Mouse (Mus musculus): ENCODE measurements around the gene Mblac2.

The Mblac2 gene

DNA sequence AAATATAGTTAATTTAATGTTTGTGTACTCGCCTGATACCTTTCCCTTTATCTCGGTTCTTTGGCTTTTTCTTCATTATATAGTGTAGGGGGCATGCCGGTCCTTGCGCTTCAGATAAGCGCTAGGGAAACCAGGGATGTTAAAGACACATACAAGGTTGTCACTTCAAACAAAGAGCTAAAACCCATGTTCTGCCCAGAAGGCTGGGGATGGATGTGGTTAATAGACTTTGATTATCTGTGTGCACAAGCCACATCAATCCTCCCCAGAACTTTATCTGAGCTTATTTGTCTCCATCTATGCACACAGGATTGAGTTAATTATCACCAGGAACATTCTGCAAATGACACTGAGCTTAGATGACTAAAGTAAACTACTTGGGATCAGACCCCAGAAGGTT is 25.5 kb downstream of the Mblac2 start:
- DNase-seq (ENCODE audit: low spot score), result no peak

DNA sequence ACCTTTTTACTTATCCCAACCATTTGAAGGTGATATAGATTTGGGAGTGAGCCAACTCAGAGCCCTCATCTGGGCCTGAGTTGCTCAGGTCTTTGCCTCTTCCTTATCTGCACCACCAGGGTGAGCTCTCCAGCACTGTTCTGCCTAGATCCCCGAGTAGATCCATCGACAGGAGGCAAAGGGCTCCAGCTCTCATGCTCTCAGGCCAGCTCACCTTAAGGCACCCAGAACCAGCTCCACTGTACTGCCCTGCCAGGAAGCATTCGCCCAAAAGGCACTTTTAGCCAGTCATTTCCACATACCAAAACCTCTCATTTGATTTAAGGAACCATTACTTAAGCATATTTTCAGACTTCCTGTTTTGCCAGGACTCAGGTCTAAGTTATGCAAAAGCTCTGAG is 29.8 kb downstream of the Mblac2 start:
- DNase-seq (ENCODE audit: low spot score), result no peak

DNA sequence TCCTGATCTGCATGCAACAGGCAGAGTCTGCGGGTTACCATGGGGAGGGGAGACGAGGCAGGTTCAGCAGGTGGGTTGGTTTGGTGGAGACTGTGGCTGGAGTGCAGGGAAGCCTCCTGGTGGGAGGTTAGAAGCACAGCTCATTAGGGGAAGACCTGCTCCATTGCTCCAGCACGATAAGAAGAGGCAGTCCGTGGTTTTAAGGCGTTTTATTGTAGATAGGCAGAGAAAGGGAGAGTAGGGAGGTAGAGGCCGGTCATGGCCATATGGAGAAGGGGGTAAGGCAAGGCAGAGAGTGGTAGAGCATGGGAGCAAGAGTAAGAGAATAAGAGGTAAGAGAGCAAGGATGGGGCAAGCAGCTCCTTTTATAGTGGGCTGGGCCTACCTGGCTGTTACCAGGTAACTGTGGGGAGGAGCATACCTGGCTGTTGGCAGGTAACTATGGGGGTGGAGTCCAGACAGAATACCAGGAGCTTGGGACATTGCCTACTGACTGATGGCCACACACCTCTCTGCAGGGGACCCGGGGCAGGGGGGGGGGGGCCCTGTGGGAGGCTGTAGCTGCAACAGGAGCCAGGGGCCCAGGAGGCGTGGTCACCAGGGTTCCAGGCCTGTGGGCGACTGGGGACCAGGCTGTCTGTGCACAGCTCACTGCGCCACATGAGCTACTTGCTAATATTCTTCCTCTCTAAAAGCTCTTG is 32.4 kb downstream of the Mblac2 start:
- DNase-seq (ENCODE audit: low spot score), result no peak

DNA sequence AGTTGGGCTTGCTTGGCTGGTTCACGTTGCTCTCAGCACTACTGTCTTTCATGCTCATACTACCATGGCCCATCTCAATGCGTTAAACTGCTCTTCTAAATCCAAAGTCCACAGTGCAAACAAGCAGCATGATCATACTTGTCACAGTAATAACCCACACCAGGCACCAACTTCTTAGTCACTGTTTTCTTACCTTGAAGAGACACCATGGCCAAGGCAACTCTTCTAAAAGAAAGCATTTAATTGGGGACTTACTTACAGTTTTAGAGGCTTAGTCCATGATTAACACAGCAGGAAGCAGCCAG is 32.9 kb downstream of the Mblac2 start:
- DNase-seq (ENCODE audit: low spot score), result no peak

DNA sequence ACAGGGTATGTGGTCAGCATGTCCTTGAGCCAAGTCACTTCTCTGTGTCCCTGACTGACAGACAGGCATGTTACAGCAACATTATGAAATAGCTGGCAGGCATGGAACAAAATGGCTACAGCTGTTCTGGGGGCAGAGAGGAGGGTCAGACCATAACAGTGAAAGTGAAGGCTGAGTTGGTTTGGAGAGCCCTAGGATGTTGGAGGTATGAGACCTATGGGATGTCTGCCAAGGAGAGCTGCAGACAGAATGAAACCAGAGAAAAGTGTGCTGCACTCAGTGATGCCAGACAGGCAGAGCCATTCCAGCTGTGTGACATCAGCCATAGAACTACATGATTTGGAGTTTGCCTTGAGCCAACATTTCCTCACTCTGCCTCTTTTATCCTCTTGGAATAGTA is 43.7 kb downstream of the Mblac2 start:
- no peak for DNase-seq (ENCODE audit: low spot score)

DNA sequence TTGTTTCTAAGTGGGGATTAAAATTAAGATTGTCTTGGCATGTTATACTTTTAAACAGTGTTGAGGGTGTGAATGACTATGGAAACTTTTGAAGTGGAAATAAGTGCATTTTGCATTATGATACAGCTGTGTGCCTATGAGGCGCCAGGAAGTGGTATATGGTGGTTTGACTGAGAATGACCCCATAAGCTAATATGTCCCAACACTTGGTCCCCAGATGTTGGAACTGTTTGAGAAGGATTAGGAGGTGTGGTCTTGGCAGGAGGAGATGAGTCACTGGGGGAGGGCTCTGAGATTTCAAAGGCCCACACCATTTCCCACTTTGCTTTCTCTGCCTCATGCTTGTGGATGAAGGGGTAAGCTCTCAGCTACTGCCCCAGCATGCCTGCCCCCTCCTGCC is 44.2 kb downstream of the Mblac2 start:
- DNase-seq (ENCODE audit: low spot score), result no peak

DNA sequence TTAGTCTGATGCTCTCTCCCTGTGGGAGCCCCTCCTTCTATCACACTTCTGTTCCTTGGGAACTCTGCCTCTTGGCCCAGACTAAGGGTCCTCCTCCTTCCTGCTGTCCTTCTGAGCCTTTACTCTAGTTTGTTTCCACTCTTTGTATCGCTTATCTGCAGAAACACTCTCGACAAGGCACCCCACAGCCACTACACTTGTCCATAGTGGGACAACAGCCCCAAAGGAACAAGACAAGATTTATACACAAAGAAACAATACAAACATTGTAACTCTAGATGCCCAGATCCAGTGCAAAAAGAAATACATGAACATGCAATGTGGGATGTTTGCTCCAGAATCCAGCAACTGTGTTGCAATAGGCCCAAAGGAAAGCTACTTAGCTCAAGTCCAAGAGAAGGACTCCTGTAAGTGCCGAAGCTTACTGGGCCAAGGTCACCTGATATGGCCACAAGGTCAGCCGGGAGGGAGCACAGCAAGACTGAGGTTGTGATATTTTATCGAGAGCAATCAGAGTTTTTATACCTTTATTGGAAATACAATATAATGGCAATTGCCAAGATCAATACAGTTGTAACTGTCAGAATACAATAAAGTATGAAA is 46.0 kb downstream of the Mblac2 start:
- no peak for DNase-seq (ENCODE audit: low spot score)

DNA sequence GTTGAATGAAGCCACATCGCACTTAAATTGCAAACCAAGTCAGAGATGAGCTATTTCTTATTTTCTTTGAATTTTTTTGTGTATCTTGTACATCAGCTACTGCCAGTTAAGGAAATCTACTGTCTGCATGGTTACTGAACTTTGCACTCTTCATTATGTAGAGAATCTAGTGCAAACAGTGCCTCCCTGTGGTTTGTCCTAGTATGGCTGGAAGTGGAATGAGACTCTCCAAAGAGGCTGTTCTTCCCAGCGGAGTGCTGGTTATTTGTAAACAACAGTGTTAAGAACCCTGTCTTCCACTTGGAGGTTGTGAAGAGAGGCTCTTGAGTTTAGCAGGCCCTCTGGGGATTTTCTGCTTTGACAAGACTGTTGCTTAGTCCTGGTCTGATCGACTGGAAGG is 49.2 kb downstream of the Mblac2 start:
- peak; percentile 40 for DNase-seq (ENCODE audit: low spot score)

DNA sequence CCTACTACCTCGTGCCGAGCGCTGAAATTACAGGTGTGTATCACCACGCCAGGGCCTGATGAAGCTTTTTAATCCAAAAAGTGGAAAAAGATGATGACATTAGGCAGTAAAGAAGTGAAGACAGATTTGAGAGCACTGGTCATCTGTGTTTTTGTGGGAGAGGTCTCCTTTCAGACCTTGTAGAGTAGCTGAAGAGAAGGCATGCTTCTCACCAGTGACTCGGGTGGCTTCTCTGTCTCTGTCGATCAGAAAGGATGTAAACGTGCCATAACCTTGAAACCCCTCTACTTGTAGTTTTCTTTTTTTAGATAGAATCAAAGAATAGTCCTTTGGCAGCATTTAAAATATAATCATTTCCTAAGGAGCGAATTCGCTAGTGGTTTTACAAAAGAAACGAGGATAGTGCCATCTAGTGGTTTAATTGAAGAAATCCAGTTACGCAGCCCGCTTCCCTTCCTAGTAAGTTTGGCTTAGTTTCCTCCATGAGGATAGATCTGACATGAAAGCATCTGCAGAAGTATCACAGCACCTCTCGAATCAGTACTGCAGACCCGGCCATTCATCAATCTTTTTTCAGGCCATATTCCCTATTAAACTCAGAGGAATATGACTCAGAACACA is 50.5 kb downstream of the Mblac2 start:
- no peak for DNase-seq (ENCODE audit: low spot score)

DNA sequence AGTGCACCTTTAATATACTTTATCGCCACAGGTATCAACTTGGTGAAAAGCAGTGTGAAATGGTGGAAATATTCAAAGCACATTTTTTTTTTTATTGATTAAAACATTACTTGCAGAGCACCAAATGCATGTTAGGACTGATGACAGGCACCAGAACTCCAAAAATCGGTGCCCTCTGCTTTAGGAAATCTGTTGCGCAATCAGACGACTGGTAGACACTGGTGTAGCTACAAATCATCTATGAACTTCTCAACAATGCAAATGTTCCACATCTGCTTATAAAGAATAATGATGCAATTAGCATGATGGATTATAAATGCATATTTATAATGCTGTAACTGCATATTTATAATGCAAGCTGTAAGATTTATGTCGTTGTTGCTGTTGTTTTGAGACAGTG is 53.0 kb downstream of the Mblac2 start:
- DNase-seq (ENCODE audit: low spot score), result no peak

DNA sequence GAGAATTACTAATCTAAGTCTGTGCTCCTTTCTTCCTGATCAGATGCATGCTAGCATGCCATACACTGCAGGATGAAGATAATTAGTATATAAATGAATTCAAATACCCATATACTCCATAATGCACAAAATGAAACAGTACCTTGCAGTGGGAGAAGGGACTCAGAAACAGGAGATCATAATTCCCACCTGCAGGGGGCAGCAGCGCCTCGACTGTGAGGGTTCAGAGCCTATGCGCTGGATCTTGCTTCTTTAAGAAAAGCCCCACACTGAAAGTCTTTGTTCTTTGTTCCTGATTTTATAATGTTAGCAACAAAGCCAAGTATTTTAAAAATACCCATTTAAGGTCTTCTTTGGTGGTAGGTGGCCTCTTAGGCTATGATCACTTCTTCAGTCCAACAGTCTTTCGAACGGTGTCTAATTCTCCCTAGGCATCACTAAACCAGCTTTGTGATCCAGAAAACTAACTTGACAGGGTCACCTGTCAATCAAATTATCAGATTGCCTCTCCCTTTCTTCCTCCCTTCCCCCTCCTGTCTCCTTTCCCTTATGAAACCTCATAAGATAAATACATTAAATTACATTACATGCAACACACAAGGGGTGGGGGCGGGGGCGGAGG is 56.0 kb downstream of the Mblac2 start:
- DNase-seq (ENCODE audit: low spot score), result peak; percentile 17

DNA sequence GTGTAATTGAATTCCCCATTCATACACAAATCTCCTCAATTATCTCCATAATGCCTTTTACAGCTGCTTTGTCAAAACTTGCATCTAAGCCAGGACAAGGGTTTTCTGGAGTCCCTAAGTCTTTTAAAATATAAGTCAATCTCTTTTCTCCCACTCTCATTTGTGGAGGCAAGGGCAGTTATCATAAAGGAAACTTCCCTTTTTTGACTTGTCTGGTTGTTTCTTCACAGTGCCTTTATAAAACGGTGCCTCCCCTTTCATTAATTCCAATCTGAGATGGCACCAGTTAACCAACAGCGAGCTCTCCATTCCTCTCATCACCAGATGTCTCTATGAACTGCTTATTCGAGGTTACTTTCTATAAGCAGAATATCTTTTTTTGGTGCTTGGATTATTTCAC is 65.1 kb downstream of the Mblac2 start:
- no peak for DNase-seq (ENCODE audit: low spot score)

DNA sequence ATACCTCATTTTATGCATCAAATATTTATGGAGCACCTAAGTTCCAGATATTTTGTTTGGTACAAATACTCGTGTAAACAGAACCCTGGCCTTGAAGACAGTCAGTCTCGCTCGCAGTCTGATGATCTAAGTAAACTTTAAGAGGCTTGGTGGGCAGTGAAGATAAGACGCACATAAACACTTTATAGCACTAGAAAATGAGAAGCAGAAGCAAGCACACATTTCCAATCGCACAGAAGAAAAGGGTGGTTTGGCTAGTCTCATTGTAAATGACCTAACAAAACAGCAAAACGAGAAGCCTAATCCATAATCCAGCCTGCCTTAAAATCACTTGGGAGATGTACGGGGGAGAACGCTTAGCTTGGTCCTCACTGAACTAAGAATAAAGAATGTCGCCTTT is 71.3 kb downstream of the Mblac2 start:
- DNase-seq (ENCODE audit: low spot score), result no peak

DNA sequence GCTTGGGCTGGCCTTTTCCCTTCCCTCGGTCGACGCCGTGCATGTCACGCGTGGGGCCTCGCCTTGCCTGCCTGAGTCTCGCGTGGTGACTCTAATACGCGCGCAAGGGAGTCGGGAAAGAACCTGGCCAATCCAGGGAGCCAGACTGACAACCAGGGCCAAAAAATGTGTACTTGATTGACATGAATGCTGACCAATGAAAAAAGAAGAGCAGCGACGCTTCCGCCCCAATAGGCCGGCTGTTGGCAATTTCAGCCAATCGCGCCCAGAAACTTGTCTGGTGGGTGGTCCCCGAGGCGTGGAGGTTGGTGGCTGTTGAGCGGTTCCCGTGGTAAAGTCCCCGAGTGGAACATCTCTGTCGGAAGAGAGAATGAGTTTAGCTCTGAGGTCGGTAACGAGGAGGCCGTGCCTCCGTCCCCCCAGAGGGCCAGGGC is 71.8 kb downstream of the Mblac2 start, which contains the start of gene Cetn3:
TSS of gene Cetn3 (plus strand) at position 107 of the 434 bp plus-strand sequence.
- peak; percentile 95 for DNase-seq (ENCODE audit: low spot score)

DNA sequence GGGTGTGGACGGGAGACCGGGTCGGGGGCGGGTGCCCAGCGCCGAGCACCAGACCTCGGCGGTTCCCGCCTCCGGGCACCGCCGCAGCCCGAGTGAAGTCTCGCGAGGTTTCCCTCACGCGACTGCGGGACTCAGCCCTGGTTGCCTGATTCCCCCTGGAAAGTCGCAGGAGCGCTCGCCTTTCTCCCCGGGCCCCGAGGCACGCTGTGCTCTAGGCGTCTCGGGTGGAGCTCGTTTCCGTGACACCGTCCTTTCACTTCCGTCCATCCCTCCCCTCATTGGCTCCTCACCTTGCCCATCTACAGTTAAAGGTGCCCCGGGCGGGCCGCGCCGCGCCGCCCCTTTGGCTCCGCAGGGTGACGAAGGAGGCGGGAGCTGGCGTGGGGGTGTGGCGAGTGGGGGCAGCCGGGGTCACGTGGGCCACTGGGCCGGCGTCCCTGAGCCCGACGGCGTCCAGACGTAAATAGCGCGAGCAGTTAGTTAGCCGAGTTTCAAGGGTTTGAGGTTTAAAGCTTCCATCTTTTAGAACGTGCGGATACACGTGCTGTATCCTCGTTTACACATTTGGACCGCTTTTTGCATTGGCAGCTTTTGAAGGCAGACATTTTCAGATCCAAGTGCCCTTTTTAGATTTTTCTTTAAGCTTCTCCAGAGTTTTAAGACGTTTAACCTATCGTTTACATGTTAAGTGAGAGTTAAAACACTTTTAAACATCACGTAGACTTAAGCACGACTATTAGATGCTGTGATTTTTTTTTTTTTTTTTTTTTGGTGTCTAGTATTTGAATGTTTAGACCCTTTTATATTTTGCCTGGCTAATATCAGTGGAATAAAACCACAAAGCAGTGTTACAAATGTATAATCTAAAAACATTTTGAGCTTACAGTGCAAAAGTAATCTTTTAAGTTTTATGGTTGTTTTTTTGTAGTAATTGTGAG is 72.5 kb downstream of the Mblac2 start:
- peak; percentile 98 for DNase-seq (ENCODE audit: low spot score)

DNA sequence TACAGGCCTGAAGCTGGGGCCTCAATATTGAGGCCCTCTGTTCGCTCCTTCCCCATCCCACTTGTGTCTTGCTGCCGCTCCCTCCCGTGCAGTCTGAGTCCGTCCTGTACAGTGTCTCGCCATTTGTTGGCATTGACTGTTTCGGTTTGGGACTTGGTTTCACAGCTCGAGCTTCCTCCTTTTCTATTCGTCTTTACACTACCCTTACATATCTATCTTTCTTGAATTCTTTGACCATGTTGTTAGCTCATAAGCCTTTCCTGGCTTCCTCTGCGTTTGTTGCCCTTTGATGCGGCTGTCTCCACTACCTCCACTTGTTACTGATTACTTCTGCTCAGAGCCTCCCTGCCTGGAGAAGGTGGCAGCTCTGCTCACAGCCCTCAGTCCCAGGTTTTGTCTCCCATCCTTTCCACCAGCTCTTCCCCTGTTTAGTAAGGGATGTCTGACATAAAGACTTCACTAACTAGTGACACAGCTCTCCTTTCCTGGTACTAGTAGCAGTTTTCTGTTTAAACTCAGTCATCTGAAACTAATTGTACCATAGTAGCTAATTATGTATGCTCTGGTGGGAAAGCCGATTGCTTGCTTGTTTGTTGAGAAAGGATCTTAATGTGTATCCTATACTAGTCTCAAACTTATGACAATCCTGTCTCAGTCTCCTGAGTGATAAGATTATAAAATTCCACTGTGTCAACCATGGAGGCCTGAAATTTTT is 74.8 kb downstream of the Mblac2 start:
- DNase-seq (ENCODE audit: low spot score), result no peak

DNA sequence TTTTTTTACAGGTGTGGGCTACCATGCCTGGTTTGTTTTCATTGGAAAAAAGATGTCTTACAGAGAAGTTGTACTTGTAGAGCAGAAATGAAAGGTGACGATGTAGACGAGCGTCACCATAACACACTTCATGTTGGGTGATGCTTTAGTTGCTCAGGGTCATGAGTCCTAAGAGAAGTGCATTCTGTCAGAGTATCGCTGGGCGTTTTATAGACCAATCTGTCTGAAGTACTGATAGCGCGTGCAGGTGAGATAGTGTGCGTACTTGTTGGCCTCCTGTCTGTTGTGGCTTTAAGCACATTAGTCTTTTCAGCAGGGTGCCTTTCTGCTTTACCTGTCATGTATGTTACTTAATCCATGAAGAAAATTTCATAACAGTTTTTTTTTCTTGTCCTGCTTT is 79.0 kb downstream of the Mblac2 start:
- DNase-seq (ENCODE audit: low spot score), result no peak

DNA sequence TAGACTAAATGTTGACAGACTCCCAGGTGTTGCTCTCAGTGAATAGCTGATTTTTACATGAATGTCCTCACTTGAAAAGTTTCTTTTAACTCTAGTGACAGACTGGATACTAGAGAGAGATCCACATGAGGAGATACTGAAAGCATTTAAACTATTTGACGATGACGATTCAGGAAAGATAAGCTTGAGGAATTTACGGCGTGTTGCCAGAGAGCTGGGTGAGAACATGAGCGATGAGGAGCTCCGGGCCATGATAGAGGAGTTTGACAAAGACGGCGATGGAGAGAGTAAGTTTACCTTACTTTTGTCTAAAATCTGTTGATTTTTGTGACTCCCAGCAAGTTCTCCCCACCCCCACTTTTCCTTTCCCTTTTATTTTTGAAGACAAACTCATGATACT is 80.7 kb downstream of the Mblac2 start:
- no peak for DNase-seq (ENCODE audit: low spot score)

DNA sequence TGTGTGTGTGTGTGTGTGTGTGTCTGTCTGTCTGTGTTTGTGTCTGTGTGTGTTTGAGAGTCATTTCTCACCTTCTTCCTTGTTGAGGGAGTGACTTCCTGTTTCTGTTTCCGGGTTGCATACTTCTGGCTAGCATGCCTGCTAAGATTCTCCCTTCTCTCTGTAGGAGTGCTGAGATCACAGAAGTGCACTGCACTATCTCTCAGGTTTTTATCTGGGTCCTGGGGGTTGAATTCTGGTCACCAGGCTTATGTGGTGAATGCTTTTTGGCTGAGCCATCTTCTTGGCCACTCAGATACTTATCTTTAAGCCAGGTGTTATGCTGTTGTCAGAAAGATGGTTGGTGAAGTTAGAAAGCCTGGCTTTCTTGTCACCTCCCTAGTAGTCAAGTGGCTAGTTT is 82.7 kb downstream of the Mblac2 start:
- no peak for DNase-seq (ENCODE audit: low spot score)

DNA sequence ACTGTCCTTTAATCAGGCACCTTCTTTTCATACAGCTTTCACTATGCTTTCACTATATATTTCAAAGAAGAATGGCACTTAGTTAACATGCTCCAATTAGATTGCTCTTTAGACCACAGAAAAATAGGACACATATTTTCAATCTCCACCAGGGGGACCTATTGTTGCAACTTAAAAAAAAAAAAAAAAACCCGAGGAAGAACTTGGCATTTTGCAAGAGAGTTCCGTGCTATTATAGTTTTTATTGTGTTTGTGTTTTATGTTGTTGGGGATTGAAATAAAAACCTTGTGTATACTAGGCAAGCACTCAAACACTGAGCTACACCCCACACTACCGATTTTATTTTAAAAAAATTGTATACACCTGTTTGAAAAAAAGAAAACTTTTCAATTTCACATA is 90.0 kb downstream of the Mblac2 start:
- DNase-seq (ENCODE audit: low spot score), result no peak
